Mouse (Mus musculus): ENCODE data around the gene Gm47995. TPM values are rescaled to one million over a fixed set of nuclear protein-coding genes. Genes with fewer than 3 reads are reported as not detected.

Gene Gm47995
- polyA plus RNA-seq, 1 experiment from 2014 or later: not detected

DNA sequence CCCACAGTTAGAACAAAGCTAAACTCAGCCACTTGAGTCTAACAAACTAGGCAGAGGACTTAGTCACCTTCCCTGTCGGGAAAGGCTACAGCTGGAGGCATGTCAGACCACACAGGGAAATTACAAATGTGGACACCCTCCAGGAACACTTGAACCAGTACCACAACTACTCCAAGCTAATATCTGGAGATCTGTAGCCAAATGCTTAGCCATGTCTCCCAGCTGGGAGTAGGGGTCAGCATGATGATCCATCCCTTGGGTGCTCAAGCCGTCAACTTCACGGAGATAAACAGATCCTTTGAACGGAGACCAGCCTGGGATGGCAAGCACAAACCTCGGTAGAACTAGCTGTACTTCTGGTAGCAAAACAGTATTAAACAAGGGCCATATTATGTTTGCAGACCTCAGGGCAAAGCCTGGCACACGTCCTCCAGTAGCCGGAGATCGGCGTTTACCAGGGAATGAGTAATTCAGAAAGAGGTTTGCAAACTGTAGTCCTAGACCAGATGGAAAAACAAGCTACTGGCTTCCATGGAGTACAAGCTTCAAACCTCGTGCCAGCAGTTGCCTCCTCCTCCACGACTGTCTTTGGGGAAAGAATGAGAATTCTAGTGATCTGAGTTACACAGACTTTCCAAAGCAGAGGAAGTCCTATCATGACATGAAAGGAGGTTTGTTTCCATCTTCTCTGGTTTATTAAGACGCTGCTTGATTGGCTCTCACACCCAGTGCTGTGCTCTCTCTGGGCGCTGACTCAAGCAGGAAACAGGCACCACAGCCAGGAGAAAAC, 38.1 kb downstream of the Gm47995 start:
- Histone ChIP-seq H3K27ac (no peak overlapping the region), H3K4me2 (replicated peaks) (no peak overlapping the region), H3K4me1 (replicated peaks; ENCODE audit: control insufficient read depth, insufficient read depth, low read length) (no peaks in the 10 kb centered on the region), H3K4me3 (replicated peaks; ENCODE audit: low read length) (no peak overlapping the region), H3K36me3 (replicated peaks; ENCODE audit: control insufficient read depth, insufficient read depth) (no peaks in the 10 kb centered on the region), H3K9me3 (ENCODE audit: control insufficient read depth, low read length) (peaks cover 7% of the 10 kb centered on the region; the same call in 1 of the 2 replicates), H3K9ac (no peak overlapping the region), H3K27me3 (ENCODE audit: control insufficient read depth, insufficient read depth, low read length) (no peaks in the 10 kb centered on the region)
- WGBS: 72% methylated on average over 13 of the region's 13 CpGs
- ATAC-seq (ENCODE audit: low FRiP score) (no peak), DNase-seq (ENCODE audit: low spot score) (no peak)

DNA sequence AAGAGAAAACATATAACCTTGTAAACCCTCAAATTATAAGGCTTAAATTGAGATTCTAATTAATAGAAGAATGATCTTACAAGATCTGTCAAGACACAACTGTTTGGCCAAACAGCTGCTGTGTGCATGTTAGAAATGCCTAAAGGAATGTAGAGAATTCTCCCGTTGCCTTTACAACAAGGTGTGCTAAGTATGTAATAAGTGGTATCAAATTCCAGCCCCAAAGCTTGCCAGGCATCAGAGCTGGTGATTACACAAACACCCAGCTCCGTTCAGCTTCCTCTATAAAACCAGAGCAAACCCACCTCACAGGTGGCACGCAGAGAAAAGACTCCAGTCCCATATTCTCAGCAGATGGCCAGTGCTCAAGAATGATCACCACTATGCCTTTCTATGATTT, 39.5 kb downstream of the Gm47995 start:
- Histone ChIP-seq H3K9me3 (ENCODE audit: control insufficient read depth, low read length) (peaks cover 7% of the 10 kb centered on the region; the same call in 1 of the 2 replicates), H3K4me3 (replicated peaks; ENCODE audit: low read length) (no peak overlapping the region), H3K4me1 (replicated peaks; ENCODE audit: control insufficient read depth, insufficient read depth, low read length) (no peaks in the 10 kb centered on the region), H3K27ac (no peak overlapping the region), H3K36me3 (replicated peaks; ENCODE audit: control insufficient read depth, insufficient read depth) (no peaks in the 10 kb centered on the region), H3K9ac (no peak overlapping the region), H3K4me2 (replicated peaks) (no peak overlapping the region), H3K27me3 (ENCODE audit: control insufficient read depth, insufficient read depth, low read length) (no peaks in the 10 kb centered on the region)
- 91% methylated on average over 3 of the region's 3 CpGs for WGBS
- ATAC-seq (ENCODE audit: low FRiP score) (no peak), DNase-seq (ENCODE audit: low spot score) (no peak)

DNA sequence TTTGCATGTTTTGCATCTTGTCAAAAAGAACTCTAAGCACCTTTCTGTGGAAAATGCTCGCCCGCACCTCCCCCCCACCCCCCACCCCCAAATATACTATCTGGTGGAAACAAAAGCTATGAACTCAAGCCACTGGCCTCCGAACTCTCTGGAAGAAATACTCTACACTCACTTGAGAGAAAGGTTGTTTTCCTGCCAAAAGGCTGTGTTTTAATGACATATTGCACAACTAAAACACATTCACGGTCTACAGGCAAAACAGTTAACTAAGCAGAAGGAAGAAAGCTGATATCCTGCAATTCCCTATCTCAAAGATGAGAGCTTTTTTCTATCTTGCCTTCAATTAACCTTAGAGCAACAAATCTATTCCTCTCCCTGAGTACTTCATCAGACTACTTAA, 45.1 kb downstream of the Gm47995 start:
- H3K9me3 ChIP-seq (ENCODE audit: control insufficient read depth, low read length): peaks cover 7% of the 10 kb centered on the region; the same call in 1 of the 2 replicates
- DNase-seq (ENCODE audit: low spot score): no peak
- H3K36me3 ChIP-seq (replicated peaks; ENCODE audit: control insufficient read depth, insufficient read depth): no peaks in the 10 kb centered on the region
- no peak overlapping the region for H3K27ac ChIP-seq
- no peak overlapping the region for H3K9ac ChIP-seq
- no peaks in the 10 kb centered on the region for H3K27me3 ChIP-seq (ENCODE audit: control insufficient read depth, insufficient read depth, low read length)
- no peak overlapping the region for H3K4me2 ChIP-seq (replicated peaks)
- ATAC-seq (ENCODE audit: low FRiP score): no peak
- H3K4me1 ChIP-seq (replicated peaks; ENCODE audit: control insufficient read depth, insufficient read depth, low read length): no peaks in the 10 kb centered on the region
- no peak overlapping the region for H3K4me3 ChIP-seq (replicated peaks; ENCODE audit: low read length)
- WGBS: 97% methylated on average over 4 of the region's 4 CpGs

DNA sequence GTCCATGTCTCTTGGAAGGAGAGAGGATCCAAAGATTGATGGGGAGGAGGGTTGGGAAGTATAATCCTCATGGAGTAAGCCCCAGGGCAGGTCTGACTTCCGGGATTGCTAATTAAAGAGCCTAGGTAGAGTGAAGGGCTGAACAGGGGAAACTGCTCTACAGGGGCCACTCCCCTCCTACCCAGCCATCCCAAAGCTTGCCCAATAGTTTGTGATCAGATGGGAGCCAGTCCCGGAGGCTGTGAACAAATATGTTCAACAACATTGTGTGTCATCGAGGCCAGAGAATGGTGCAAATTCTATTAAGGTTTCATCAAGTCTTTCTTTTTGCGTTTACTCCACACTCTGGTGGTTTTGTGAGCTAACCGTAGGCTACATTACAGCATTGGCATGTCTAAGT, 45.8 kb downstream of the Gm47995 start:
- ATAC-seq (ENCODE audit: low FRiP score) (no peak), DNase-seq (ENCODE audit: low spot score) (no peak)
- 90% methylated on average over 5 of the region's 5 CpGs for WGBS
- Histone ChIP-seq H3K27ac (no peak overlapping the region), H3K4me1 (replicated peaks; ENCODE audit: control insufficient read depth, insufficient read depth, low read length) (no peaks in the 10 kb centered on the region), H3K9me3 (ENCODE audit: control insufficient read depth, low read length) (peaks cover 7% of the 10 kb centered on the region; the same call in 1 of the 2 replicates), H3K4me2 (replicated peaks) (no peak overlapping the region), H3K4me3 (replicated peaks; ENCODE audit: low read length) (no peak overlapping the region), H3K27me3 (ENCODE audit: control insufficient read depth, insufficient read depth, low read length) (no peaks in the 10 kb centered on the region), H3K36me3 (replicated peaks; ENCODE audit: control insufficient read depth, insufficient read depth) (no peaks in the 10 kb centered on the region), H3K9ac (no peak overlapping the region)

DNA sequence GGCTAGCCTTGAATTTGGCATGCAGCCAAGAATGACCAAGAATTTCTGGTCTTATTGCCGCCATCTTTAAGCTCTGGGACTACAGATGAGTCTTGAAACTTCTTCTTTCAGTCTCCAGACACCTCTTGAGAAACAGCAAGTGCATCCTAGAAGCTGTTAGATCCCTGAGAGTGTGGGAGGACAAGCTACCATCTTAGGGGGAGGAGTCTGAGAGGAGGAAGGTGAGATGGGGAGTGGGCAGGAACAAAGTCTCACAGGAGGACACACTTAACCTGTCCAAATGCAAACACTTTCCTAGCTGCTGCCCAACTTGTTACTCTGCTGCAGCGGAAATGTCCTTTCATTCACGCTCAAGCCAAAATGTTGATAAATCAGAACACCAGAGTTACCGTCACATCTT, 46.5 kb downstream of the Gm47995 start:
- 95% methylated on average over 4 of the region's 4 CpGs for WGBS
- no peak for DNase-seq (ENCODE audit: low spot score)
- H3K4me2 ChIP-seq (replicated peaks): no peak overlapping the region

DNA sequence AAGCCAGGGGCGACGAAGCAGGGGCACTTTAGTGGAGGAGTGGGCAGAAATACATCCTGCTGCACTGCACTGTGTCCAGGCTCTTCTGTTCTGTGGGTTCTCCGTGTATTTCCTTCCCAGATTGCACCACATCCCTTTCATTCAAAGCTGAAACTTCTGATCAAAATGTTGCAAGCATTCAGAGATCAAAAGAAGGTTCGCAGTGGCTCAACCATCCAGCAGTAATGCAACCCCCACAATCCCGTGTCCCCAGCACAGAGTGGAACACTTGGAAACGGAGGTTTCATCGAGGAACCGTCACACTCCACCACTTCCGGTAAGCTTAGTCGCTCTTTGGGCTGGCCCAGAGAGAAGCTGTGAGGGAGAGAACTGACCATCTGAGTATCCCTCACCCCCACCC, 46.9 kb downstream of the Gm47995 start:
- H3K9ac ChIP-seq: no peak overlapping the region
- no peak for ATAC-seq (ENCODE audit: low FRiP score)

More for the DNA sequence above, 46.5 kb downstream of the Gm47995 start:
- no peaks in the 10 kb centered on the region for H3K4me1 ChIP-seq (replicated peaks; ENCODE audit: control insufficient read depth, insufficient read depth, low read length)
- H3K27me3 ChIP-seq (ENCODE audit: control insufficient read depth, insufficient read depth, low read length): no peaks in the 10 kb centered on the region
- H3K4me3 ChIP-seq (replicated peaks; ENCODE audit: low read length): no peak overlapping the region
- peaks cover 7% of the 10 kb centered on the region; the same call in 1 of the 2 replicates for H3K9me3 ChIP-seq (ENCODE audit: control insufficient read depth, low read length)
- no peak overlapping the region for H3K9ac ChIP-seq
- H3K27ac ChIP-seq: no peak overlapping the region
- no peak for ATAC-seq (ENCODE audit: low FRiP score)
- no peaks in the 10 kb centered on the region for H3K36me3 ChIP-seq (replicated peaks; ENCODE audit: control insufficient read depth, insufficient read depth)

DNA sequence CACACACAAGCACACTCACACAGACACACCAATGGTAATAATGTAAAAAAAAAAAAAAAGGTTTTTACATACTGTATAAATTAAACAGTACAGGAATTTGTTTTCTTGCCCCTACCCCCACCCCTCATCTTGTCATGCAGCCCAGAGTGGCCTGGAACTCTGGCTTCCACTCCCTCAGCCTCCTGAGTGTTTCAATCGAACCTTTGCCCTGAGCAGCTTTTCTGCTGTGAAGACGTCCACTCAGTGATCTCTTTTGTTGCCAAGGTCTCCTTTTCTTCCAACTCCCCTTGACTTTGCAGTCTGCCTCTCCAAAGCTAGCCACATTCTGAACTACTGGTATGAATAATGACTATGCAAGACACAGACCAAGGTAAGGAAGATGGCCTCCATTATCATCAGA, 47.6 kb downstream of the Gm47995 start:
- no peak overlapping the region for H3K9ac ChIP-seq
- 54% methylated on average over 2 of the region's 2 CpGs for WGBS
- H3K4me1 ChIP-seq (replicated peaks; ENCODE audit: control insufficient read depth, insufficient read depth, low read length): no peaks in the 10 kb centered on the region
- DNase-seq (ENCODE audit: low spot score) (no peak), ATAC-seq (ENCODE audit: low FRiP score) (no peak)
- no peak overlapping the region for H3K4me2 ChIP-seq (replicated peaks)
- no peaks in the 10 kb centered on the region for H3K36me3 ChIP-seq (replicated peaks; ENCODE audit: control insufficient read depth, insufficient read depth)
- H3K27ac ChIP-seq: no peak overlapping the region
- peaks cover 4% of the 10 kb centered on the region; the same call in 1 of the 2 replicates for H3K9me3 ChIP-seq (ENCODE audit: control insufficient read depth, low read length)
- no peaks in the 10 kb centered on the region for H3K27me3 ChIP-seq (ENCODE audit: control insufficient read depth, insufficient read depth, low read length)
- H3K4me3 ChIP-seq (replicated peaks; ENCODE audit: low read length): no peak overlapping the region

More for the DNA sequence above, 46.9 kb downstream of the Gm47995 start:
- no peak overlapping the region for H3K4me2 ChIP-seq (replicated peaks)
- H3K27ac ChIP-seq: no peak overlapping the region
- peaks cover 7% of the 10 kb centered on the region; the same call in 1 of the 2 replicates for H3K9me3 ChIP-seq (ENCODE audit: control insufficient read depth, low read length)
- no peak for DNase-seq (ENCODE audit: low spot score)
- H3K27me3 ChIP-seq (ENCODE audit: control insufficient read depth, insufficient read depth, low read length): no peaks in the 10 kb centered on the region
- no peaks in the 10 kb centered on the region for H3K4me1 ChIP-seq (replicated peaks; ENCODE audit: control insufficient read depth, insufficient read depth, low read length)
- H3K36me3 ChIP-seq (replicated peaks; ENCODE audit: control insufficient read depth, insufficient read depth): no peaks in the 10 kb centered on the region
- H3K4me3 ChIP-seq (replicated peaks; ENCODE audit: low read length): no peak overlapping the region
- WGBS: 88% methylated on average over 10 of the region's 10 CpGs

Other genes with a start within 250 kb of the Gm47995 start
- 1.7 and 2.2 TPM in 2 replicates for gene Hmcn1, start 205.0 kb upstream of the Gm47995 start, polyA plus RNA-seq (2014; fragmentation: Nextera tagmentation; extraction: Ambion mirVana)
- gene Gm47985, start 15.9 kb upstream of the Gm47995 start, polyA plus RNA-seq (2014; fragmentation: Nextera tagmentation; extraction: Ambion mirVana): 0.19 TPM in 1 of 2 replicates, not detected in the other
- gene Gm8947, start 6.1 kb upstream of the Gm47995 start, polyA plus RNA-seq (2014; fragmentation: Nextera tagmentation; extraction: Ambion mirVana): not detected in 2 replicates
- not detected in 2 replicates for gene 3110040M04Rik, start 5.7 kb downstream of the Gm47995 start, polyA plus RNA-seq (2014; fragmentation: Nextera tagmentation; extraction: Ambion mirVana)
- gene Gm47996, start 11.7 kb downstream of the Gm47995 start, polyA plus RNA-seq (2014; fragmentation: Nextera tagmentation; extraction: Ambion mirVana): 0.30 TPM in 1 of 2 replicates, not detected in the other
- 229 and 263 TPM in 2 replicates for gene Ivns1abp, start 146.0 kb downstream of the Gm47995 start, polyA plus RNA-seq (2014; fragmentation: Nextera tagmentation; extraction: Ambion mirVana)
- 15.1 and 20.2 TPM in 2 replicates for gene Swt1, start 230.0 kb downstream of the Gm47995 start, polyA plus RNA-seq (2014; fragmentation: Nextera tagmentation; extraction: Ambion mirVana)
- 41.6 and 44.0 TPM in 2 replicates for gene Trmt1l, start 230.1 kb downstream of the Gm47995 start, polyA plus RNA-seq (2014; fragmentation: Nextera tagmentation; extraction: Ambion mirVana)

All from hindbrain, embryonic 14.5 days (tissue).